Mouse (Mus musculus) lung, postnatal 0 days (tissue): Measurements from ENCODE around the gene Palld.

Experiments
- CTCF ChIP-seq: IDR thresholded peaks from 2 replicates; pipeline ENCODE4 v1.5.1; 2016; ENCODE audit warnings: antibody characterized with exemption, mild to moderate bottlenecking
- EP300 ChIP-seq: IDR thresholded peaks from 2 replicates; pipeline ENCODE4 v1.6.1; 2016; ENCODE audit warnings: antibody characterized with exemption, mild to moderate bottlenecking, control low read depth

DNA sequence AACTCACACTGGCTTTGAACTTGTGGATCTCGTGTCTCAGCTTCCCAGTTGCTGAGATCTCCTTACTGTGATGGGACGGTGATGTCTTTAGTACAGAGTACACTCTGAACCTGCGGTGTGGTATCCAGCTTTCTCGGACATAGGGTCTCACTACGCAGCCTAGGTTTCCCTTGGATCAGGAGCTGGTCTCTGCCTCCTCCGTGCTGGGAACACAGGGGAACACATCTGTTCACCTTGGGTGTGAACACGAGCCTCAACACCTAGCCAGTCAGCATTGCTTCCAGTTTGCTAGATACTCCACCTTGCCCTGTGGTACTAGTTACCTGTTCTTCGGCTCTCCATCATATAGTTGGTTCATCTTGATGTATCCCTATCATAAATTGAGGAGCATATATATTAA is 413.9 kb downstream of the Palld start:
- TF ChIP-seq CTCF (no peak), EP300 (no peak)
